Mouse (Mus musculus) erythroblast, embryonic 14.5 days (primary cell): ENCODE measurements around the gene Ergic1.

Experiments used
- GATA1 ChIP-seq: IDR thresholded peaks from 2 replicates; pipeline ENCODE4 v1.6.1; 2012; ENCODE audit warnings: low read length, inconsistent platforms, mixed read lengths
- TAL1 ChIP-seq: IDR thresholded peaks from 3 replicates; pipeline ENCODE4 v1.6.1; 2012; ENCODE audit warnings: low read length, inconsistent platforms, mixed read lengths

DNA sequence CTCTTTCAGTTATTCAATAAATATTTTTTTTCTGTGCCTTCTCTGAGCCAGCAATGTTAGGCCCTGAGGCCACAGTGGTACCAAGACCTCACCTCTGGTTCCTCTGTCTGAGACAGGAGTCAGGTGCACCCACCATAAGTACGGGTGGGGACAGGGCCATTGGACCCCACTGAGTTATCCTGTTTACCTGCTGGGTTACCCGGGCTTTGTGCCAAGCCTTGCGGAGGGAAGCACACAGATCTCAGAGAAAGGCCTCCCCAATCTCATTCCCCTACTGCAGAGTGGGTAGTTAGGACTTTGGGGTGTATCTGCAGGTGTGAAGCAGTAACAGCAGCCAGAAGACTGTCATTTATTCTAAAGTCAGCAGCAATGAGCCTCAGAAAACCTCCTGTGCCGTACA, 50.6 kb downstream of the Ergic1 start:
- TF ChIP-seq TAL1 (no peak), GATA1 (no peak)
